Mouse (Mus musculus): ENCODE data around the gene Nap1l5. TPM values are rescaled to one million over a fixed set of nuclear protein-coding genes. Genes with fewer than 3 reads are reported as not detected.

Gene Nap1l5
- polyA plus RNA-seq, 1 experiment from 2014 or later = 42.1 TPM

DNA sequence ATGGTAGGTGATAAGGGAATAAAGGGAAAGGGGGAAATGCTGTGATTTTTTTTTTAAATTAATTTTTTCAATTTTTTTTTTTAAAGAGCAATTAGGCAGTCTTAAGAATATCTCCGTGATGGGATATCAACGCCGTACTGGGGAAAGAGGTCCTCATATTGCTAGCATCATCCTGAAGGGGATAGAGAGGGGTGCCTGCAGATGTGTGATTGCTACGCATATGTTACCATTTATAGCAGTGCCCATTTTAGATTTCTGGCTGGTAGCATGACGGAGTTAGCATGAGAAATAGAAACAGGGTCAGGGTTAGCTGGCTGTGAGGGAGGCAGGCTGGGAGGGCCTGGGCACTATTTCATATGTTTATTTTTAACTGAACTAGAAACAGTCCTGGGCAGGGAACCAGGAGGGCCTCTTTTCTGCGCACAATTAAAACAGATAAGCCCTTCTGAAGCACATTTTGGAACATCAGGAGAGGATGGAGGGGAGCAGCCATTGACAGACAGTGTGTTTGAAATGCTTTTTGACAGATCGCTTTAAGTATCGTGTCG is 44.4 kb downstream of the Nap1l5 start:
- Histone ChIP-seq H3K27ac (no peak overlapping the region), H3K9ac (no peak overlapping the region), H3K4me1 (peaks cover 8% of the 10 kb centered on the region; the same call in 1 of the 2 replicates), H3K9me3 (no peaks in the 10 kb centered on the region), H3K36me3 (replicated peaks) (no peaks in the 10 kb centered on the region), H3K4me2 (no peak overlapping the region), H3K4me3 (replicated peaks) (no peak overlapping the region), H3K27me3 (no peaks in the 10 kb centered on the region)
- ATAC-seq (ENCODE audit: low FRiP score) = no peak
- WGBS = 77% methylated on average over 9 of the region's 9 CpGs

DNA sequence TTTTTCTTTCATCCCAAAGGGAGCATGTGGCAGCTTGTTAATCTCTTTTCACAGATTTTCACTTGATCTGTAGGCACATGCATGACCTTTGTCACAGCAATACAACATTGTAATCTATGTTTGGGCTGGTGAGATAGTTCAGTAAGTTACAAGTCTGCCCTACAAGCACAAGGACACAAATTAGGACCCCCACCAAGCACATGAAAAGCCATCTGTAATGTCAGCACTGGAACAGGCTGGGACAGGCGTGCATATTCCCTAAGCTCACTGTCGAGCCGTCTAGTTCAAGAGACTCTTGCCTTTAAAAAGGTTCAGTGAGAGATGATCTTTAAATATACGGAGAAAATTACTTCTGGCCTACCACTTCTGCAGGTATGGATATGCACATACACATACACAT is 47.4 kb downstream of the Nap1l5 start:
- no peak overlapping the region for H3K4me3 ChIP-seq (replicated peaks)
- H3K4me2 ChIP-seq = no peak overlapping the region
- H3K36me3 ChIP-seq (replicated peaks) = 0 out of 2 replicates have a peak, but pooled peaks cover 2% of the 10 kb centered on the region
- WGBS = 93% methylated on average over 4 of the region's 4 CpGs
- ATAC-seq (ENCODE audit: low FRiP score) = no peak
- no peak overlapping the region for H3K9ac ChIP-seq
- no peaks in the 10 kb centered on the region for H3K27me3 ChIP-seq
- no peak overlapping the region for H3K27ac ChIP-seq
- no peaks in the 10 kb centered on the region for H3K9me3 ChIP-seq
- H3K4me1 ChIP-seq = peaks cover 8% of the 10 kb centered on the region; the same call in 1 of the 2 replicates

DNA sequence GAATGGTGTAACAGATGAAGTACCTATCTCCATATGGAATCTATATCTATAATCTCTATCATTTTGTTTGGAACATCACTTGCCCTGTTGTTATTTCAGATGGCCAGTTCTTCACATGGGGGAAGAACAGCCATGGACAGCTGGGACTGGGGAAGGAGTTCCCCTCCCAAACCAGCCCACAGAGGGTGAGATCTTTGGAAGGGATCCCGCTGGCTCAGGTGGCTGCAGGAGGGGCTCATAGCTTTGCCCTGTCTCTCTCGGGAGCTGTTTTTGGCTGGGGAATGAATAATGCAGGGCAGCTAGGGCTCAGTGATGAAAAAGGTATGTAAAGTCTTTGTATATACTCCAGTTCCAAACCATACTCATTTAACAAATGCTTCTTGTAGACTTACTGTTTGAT is 50.4 kb downstream of the Nap1l5 start:
- H3K9me3 ChIP-seq = no peaks in the 10 kb centered on the region
- 0 out of 2 replicates have a peak, but pooled peaks cover 4% of the 10 kb centered on the region for H3K27me3 ChIP-seq
- H3K36me3 ChIP-seq (replicated peaks) = 0 out of 2 replicates have a peak, but pooled peaks cover 2% of the 10 kb centered on the region
- no peak overlapping the region for H3K4me3 ChIP-seq (replicated peaks)
- no peak for ATAC-seq (ENCODE audit: low FRiP score)
- no peaks in the 10 kb centered on the region; the same call in 1 of the 2 replicates for H3K4me1 ChIP-seq
- no peak overlapping the region for H3K9ac ChIP-seq
- H3K4me2 ChIP-seq = no peak overlapping the region
- H3K27ac ChIP-seq = no peak overlapping the region
- 86% methylated on average over 2 of the region's 2 CpGs for WGBS

DNA sequence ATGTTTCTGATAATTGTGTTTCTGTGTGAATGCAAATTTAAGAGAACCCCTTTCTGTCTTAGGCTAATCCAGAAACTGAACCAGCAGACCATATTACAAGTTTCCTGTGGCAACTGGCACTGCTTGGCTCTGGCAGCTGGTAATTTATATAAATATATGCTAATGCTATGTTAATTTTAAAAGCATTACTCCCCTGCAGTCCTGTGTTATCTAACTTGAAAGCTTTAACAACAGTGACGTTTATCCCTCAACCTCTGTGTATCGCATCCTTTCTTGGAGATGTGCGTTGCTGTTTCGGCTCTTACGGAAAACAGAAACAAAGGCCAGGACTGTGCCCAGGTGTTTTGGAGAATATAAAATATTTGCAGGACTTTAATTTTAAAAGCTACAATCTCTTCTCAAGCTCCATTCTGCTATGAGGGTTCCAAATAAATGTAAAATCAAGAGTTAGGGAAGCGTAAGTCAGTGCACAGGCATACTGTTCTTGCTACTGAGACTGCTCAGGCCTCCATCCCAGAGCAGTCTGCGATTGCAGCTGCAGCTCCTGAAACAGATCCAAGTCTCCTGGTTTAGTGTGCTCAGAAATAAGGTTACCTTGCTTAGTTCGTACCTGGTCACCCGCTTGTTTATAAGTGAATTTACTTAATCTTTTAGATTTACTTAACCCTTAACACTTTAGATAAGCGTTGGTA is 51.1 kb downstream of the Nap1l5 start:
- ATAC-seq (ENCODE audit: low FRiP score) = no peak
- Histone ChIP-seq H3K4me2 (no peak overlapping the region), H3K36me3 (replicated peaks) (0 out of 2 replicates have a peak, but pooled peaks cover 2% of the 10 kb centered on the region), H3K27me3 (0 out of 2 replicates have a peak, but pooled peaks cover 4% of the 10 kb centered on the region), H3K27ac (no peak overlapping the region), H3K9ac (no peak overlapping the region), H3K9me3 (no peaks in the 10 kb centered on the region), H3K4me1 (no peaks in the 10 kb centered on the region; the same call in 1 of the 2 replicates), H3K4me3 (replicated peaks) (no peak overlapping the region)
- WGBS = 82% methylated on average over 10 of the region's 10 CpGs

Other genes with a start within 250 kb of the Nap1l5 start
- gene Herc3, start 75.6 kb downstream of the Nap1l5 start, polyA plus RNA-seq (2016; fragmentation: Nextera tagmentation; extraction: Ambion mirVana) = 15.8 and 15.9 TPM in 2 replicates
- gene Fam13a, start 117.5 kb upstream of the Nap1l5 start, polyA plus RNA-seq (2016; fragmentation: Nextera tagmentation; extraction: Ambion mirVana) = 3.9 and 4.9 TPM in 2 replicates

Data from forebrain, embryonic 12.5 days (tissue).